Mouse (Mus musculus): ENCODE measurements around the gene Txlng. TPM values are rescaled to one million over a fixed set of nuclear protein-coding genes. Genes with fewer than 3 reads are reported as not detected.

Gene Txlng
- 2.6 and 4.5 TPM in 2 replicates for polyA plus RNA-seq (2012; rRNA removed)

DNA sequence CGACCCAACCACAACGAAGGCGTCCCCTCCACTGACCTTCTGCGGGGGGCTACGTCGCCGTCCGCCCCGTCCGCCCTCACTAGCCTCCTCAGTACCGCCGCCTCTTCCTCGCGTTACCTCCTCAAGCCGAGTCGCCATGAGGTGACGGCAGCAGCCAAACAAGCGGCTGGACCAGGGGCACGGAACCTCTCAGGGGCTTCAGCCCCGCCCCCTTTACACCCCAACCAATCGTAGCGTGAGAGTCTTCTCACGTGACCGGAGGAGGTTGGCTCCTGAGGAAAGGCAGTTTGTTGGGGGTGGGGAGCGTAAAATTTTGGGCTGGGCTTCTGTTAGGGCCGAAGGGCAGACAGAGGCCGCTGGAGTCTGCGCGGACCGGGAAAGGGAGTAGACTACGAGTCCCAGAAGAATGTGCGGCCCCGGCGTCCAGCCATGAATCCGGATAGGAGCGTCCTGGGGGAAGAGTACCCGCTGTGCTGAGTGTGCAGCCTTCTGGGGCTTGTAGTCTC lies at the start of gene Txlng:
TSS of gene Txlng (minus strand) at position 252 of the 506 bp plus-strand sequence.
- Histone ChIP-seq H3K36me3 (ENCODE audit: control insufficient read depth, insufficient read depth, low read length) (no peaks in the 10 kb centered on the region), H3K4me1 (ENCODE audit: control insufficient read depth, insufficient read depth, low read length) (no peaks in the 10 kb centered on the region), H3K4me3 (ENCODE audit: insufficient read depth, low read depth, low read length) (peak within 1 kb of the TSS; percentile 96), H3K27me3 (replicated peaks; ENCODE audit: control insufficient read depth, insufficient read depth, low read length) (no peaks in the 10 kb centered on the region), H3K27ac (ENCODE audit: insufficient read depth, low read depth, low read length) (peak within 1 kb of the TSS; percentile 60; the same call in 1 of the 2 replicates)
- peak; percentile 75 for TF ChIP-seq POLR2A (IDR thresholded peaks at IDR 0.05; ENCODE audit: low read depth, low read length)
- no peak for TF ChIP-seq CTCF (conservative IDR thresholded peaks at IDR 0.05; ENCODE audit: insufficient read depth, insufficient read length, low read depth, low read length)
- WGBS, result 2% methylated on average over 37 of the region's 37 CpGs
- peak; percentile 99 for DNase-seq

DNA sequence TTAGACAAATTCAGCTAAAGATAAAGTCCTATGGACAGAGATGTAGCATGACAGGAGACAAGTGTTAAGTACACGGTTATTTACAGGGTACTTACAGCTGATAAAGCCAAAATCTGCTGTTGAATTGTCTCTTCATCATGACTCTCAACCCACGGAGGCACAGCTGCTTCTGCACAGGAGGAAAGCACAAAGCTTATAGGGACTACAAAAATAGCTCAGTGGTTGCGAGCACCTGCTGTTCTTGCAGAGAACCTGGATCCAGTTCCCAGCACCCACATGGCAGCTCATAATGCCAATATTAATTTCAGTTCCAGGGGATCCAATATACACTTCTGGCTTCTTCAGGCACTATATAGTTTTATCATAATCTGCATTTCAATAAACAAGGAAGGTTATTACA lies 49.0 kb upstream of the Txlng start:
- no peak for TF ChIP-seq POLR2A (IDR thresholded peaks at IDR 0.05; ENCODE audit: low read depth, low read length)
- TF ChIP-seq CTCF (conservative IDR thresholded peaks at IDR 0.05; ENCODE audit: insufficient read depth, insufficient read length, low read depth, low read length), result no peak
- Histone ChIP-seq H3K27ac (ENCODE audit: insufficient read depth, low read depth, low read length) (no peak overlapping the region), H3K4me3 (ENCODE audit: insufficient read depth, low read depth, low read length) (no peak overlapping the region), H3K27me3 (replicated peaks; ENCODE audit: control insufficient read depth, insufficient read depth, low read length) (no peaks in the 10 kb centered on the region), H3K36me3 (ENCODE audit: control insufficient read depth, insufficient read depth, low read length) (no peaks in the 10 kb centered on the region), H3K4me1 (ENCODE audit: control insufficient read depth, insufficient read depth, low read length) (no peaks in the 10 kb centered on the region)
- no peak for DNase-seq
- WGBS, result 96% methylated on average over 3 of the region's 3 CpGs

GRCm38 (mm10) chrX:162873761-162874160 lies 44.5 kb upstream of the Txlng start:
- DNase-seq, result no peak
- 88% methylated on average over 2 of the region's 2 CpGs for WGBS
- TF ChIP-seq POLR2A (IDR thresholded peaks at IDR 0.05; ENCODE audit: low read depth, low read length), result no peak
- no peak for TF ChIP-seq CTCF (conservative IDR thresholded peaks at IDR 0.05; ENCODE audit: insufficient read depth, insufficient read length, low read depth, low read length)
- Histone ChIP-seq H3K27ac (ENCODE audit: insufficient read depth, low read depth, low read length) (no peak overlapping the region), H3K4me3 (ENCODE audit: insufficient read depth, low read depth, low read length) (no peak overlapping the region), H3K27me3 (replicated peaks; ENCODE audit: control insufficient read depth, insufficient read depth, low read length) (no peaks in the 10 kb centered on the region), H3K4me1 (ENCODE audit: control insufficient read depth, insufficient read depth, low read length) (no peaks in the 10 kb centered on the region), H3K36me3 (ENCODE audit: control insufficient read depth, insufficient read depth, low read length) (no peaks in the 10 kb centered on the region)

DNA sequence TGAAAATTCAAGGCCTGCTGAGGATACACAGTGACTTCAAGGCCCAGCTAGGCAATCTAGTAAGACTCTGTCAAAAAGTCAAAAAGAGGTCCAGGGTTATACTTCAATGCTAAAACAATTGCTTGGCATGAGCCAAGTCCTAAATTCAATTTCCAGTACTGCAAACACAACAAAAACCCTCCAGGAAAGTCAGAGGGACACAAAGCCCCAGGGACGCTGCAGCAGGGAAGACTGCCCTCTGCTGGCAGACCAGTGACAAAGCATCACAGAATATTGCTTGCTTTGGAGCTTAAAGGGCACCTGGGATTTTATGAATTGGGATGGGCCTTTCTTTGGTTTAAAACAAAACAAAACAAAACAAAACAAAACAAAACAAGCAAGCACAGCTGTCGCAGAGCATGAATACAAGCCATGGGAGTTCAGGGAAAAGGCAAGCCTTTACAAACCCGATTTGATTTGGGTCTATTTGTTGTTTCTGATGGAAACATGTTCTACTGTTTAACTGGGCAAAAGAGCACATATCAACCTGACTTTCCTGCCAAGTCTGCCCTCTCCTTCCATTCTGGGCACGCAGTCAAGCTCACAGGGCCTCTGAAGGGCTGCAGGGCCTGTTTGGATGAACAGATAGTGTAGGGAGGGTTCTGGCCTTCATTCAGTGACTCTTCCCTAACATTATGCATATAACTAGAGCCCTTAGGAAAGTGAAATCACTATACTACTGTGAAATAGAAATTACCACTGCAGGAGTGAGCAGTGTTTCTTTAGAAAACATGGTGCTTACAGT lies 42.7 kb upstream of the Txlng start:
- peak; percentile 11 for DNase-seq
- no peaks in the 10 kb centered on the region for H3K36me3 ChIP-seq (ENCODE audit: control insufficient read depth, insufficient read depth, low read length)
- TF ChIP-seq POLR2A (IDR thresholded peaks at IDR 0.05; ENCODE audit: low read depth, low read length), result no peak
- TF ChIP-seq CTCF (conservative IDR thresholded peaks at IDR 0.05; ENCODE audit: insufficient read depth, insufficient read length, low read depth, low read length), result peak; percentile 71
- WGBS, result 41% methylated on average over 4 of the region's 4 CpGs
- H3K27ac ChIP-seq (ENCODE audit: insufficient read depth, low read depth, low read length), result no peak overlapping the region
- H3K4me3 ChIP-seq (ENCODE audit: insufficient read depth, low read depth, low read length), result no peak overlapping the region
- H3K27me3 ChIP-seq (replicated peaks; ENCODE audit: control insufficient read depth, insufficient read depth, low read length), result no peaks in the 10 kb centered on the region
- no peaks in the 10 kb centered on the region for H3K4me1 ChIP-seq (ENCODE audit: control insufficient read depth, insufficient read depth, low read length)

GRCm38 (mm10) chrX:162868294-162868965 lies 39.2 kb upstream of the Txlng start:
- DNase-seq, result no peak
- Histone ChIP-seq H3K36me3 (ENCODE audit: control insufficient read depth, insufficient read depth, low read length) (no peaks in the 10 kb centered on the region), H3K27ac (ENCODE audit: insufficient read depth, low read depth, low read length) (no peak overlapping the region), H3K27me3 (replicated peaks; ENCODE audit: control insufficient read depth, insufficient read depth, low read length) (no peaks in the 10 kb centered on the region), H3K4me1 (ENCODE audit: control insufficient read depth, insufficient read depth, low read length) (no peaks in the 10 kb centered on the region), H3K4me3 (ENCODE audit: insufficient read depth, low read depth, low read length) (no peak overlapping the region)
- WGBS, result 78% methylated on average over 3 of the region's 3 CpGs
- TF ChIP-seq POLR2A (IDR thresholded peaks at IDR 0.05; ENCODE audit: low read depth, low read length) (no peak), CTCF (conservative IDR thresholded peaks at IDR 0.05; ENCODE audit: insufficient read depth, insufficient read length, low read depth, low read length) (no peak)

- TF ChIP-seq POLR2A (IDR thresholded peaks at IDR 0.05; ENCODE audit: low read depth, low read length) (no peak), CTCF (conservative IDR thresholded peaks at IDR 0.05; ENCODE audit: insufficient read depth, insufficient read length, low read depth, low read length) (no peak)
- Histone ChIP-seq H3K27ac (ENCODE audit: insufficient read depth, low read depth, low read length) (no peak overlapping the region), H3K4me3 (ENCODE audit: insufficient read depth, low read depth, low read length) (no peak overlapping the region), H3K27me3 (replicated peaks; ENCODE audit: control insufficient read depth, insufficient read depth, low read length) (no peaks in the 10 kb centered on the region), H3K36me3 (ENCODE audit: control insufficient read depth, insufficient read depth, low read length) (no peaks in the 10 kb centered on the region), H3K4me1 (ENCODE audit: control insufficient read depth, insufficient read depth, low read length) (no peaks in the 10 kb centered on the region)
- no peak for DNase-seq
- 81% methylated on average over 1 of the region's 1 CpGs for WGBS
Observed at GRCm38 (mm10) chrX:162848682-162849081, 19.4 kb upstream of the Txlng start.

GRCm38 (mm10) chrX:162845531-162845930 lies 16.3 kb upstream of the Txlng start:
- 90% methylated on average over 3 of the region's 3 CpGs for WGBS
- Histone ChIP-seq H3K27me3 (replicated peaks; ENCODE audit: control insufficient read depth, insufficient read depth, low read length) (no peaks in the 10 kb centered on the region), H3K27ac (ENCODE audit: insufficient read depth, low read depth, low read length) (no peak overlapping the region), H3K4me1 (ENCODE audit: control insufficient read depth, insufficient read depth, low read length) (no peaks in the 10 kb centered on the region), H3K4me3 (ENCODE audit: insufficient read depth, low read depth, low read length) (no peak overlapping the region), H3K36me3 (ENCODE audit: control insufficient read depth, insufficient read depth, low read length) (no peaks in the 10 kb centered on the region)
- TF ChIP-seq POLR2A (IDR thresholded peaks at IDR 0.05; ENCODE audit: low read depth, low read length) (no peak), CTCF (conservative IDR thresholded peaks at IDR 0.05; ENCODE audit: insufficient read depth, insufficient read length, low read depth, low read length) (no peak)
- DNase-seq, result no peak
